Mouse (Mus musculus): Measurements from ENCODE around the gene Ttc6. TPM values are rescaled to one million over a fixed set of nuclear protein-coding genes. Genes with fewer than 3 reads are reported as not detected.

The Ttc6 gene
- not detected for total RNA-seq (2023)

DNA sequence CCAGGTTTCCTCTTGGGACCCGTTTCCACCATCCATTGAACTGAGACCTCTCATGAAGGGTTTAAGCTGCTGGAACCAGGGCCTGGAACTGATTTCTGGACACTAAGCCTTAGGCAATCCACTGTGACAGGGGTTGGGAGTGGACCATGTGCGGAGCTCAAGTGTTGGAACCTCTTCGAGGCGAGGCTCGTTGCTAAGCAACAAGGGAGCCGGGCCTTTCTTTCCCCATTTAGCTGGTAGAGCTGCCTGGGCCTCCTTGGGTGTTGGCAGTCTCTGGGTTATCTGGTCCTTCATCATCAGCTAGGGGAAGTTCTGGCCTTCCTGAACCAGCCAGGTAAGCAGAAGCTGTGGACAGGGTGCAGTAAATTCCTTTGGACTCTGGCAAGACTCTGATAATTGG is at the start of gene Ttc6:
Gene Ttc6, plus strand, starts transcription at position 205 of the 400 bp plus-strand sequence.

DNA sequence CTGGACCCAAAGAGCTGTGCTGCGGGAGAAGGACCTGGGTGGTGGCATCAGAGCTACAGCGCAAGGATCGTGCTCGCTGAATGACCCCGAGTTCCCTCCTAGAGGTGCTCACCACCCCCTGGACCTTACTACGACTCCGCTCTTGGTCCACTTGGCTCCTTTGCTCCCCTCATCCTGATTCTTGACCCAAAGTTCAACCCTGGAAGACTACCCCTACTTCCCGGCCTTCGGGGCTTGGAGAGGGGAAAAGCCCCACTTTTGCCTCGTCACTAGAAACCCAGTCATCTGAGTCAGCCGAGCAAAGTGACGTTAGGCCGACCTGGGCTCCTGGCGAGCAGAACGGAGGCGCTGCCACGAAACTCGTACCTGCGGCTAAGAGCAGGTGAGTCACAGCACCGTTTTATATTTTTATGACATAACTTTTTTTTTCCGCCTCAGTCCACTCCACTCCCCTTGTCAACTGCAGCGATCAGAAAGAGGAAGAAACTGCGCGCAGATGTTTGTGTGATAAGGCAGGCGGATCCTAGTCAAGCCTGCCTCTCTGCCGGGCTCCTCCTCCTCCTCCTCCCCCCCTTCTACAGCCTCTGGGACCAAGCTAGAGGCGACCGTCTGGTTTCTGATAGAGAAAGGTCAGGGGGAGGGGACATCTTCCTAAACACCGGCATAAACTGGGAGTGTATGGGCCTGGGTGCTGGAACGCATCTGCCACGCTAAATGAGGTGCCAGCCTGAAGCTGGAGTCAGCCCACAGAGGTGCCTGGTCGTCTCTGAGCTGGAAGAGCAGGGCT is 17.3 kb upstream of the Ttc6 start, which contains the start of gene Foxa1:
Gene Foxa1, minus strand, starts transcription at position 502 of the 787 bp plus-strand sequence.

Other genes with a start within 250 kb of the Ttc6 start
- not detected for gene Foxa1, start 17.2 kb upstream of the Ttc6 start, total RNA-seq (2023)

All from CD4-positive naive resting alpha-beta T cell, adult 76 days (primary cell).